Mouse (Mus musculus) intestine, embryonic 14.5 days (tissue): ENCODE results near the gene Cmtm3. TPM values are rescaled to one million over a fixed set of nuclear protein-coding genes. Genes with fewer than 3 reads are reported as not detected.
"Not testable (repeated sequence)": the region's sequence is repeated elsewhere in the genome, so short reads cannot be mapped to it uniquely, and the experiment has no call there.

Experiments used
- ATAC-seq: fragments of 200-750 bp; cut with Nextera tagmentation; replicated peaks from 2 replicates; pipeline ENCODE4 v1.8.0; 2017; ENCODE audit warnings: low read depth, moderate number of reproducible peaks, moderate TSS enrichment, moderate library complexity; ENCODE audit not compliant: low FRiP score, low TSS enrichment
- DNase-seq: peaks from one replicate; pipeline ENCODE4 v3.0.0-alpha.2; 2018; ENCODE audit warnings: low spot score
- H3K27ac ChIP-seq: fragments of 300-500 bp; sonication (generic); 2 replicates; pipeline ENCODE4 v1.5.1; 2014; ENCODE audit warnings: low read depth, mild to moderate bottlenecking, control low read depth
- H3K27me3 ChIP-seq: fragments of 300-500 bp; sonication (generic); replicated peaks from 2 replicates; pipeline ENCODE4 v1.6.1; 2014; ENCODE audit warnings: low read length, control low read depth; ENCODE audit not compliant: control insufficient read depth, insufficient read depth
- H3K36me3 ChIP-seq: fragments of 300-500 bp; sonication (generic); 2 replicates; pipeline ENCODE4 v1.6.1; 2014; ENCODE audit warnings: low read length, control low read depth; ENCODE audit not compliant: control insufficient read depth, insufficient read depth
- H3K4me1 ChIP-seq: fragments of 300-500 bp; sonication (generic); replicated peaks from 2 replicates; pipeline ENCODE4 v1.6.1; 2014; ENCODE audit warnings: low read length, control low read depth, mixed read lengths; ENCODE audit not compliant: control insufficient read depth, insufficient read depth
- H3K4me2 ChIP-seq: fragments of 300-500 bp; sonication (generic); 2 replicates; pipeline ENCODE4 v1.6.1; 2014; ENCODE audit warnings: low read length
- H3K4me3 ChIP-seq: fragments of 300-500 bp; sonication (generic); 2 replicates; pipeline ENCODE4 v1.5.1; 2014; ENCODE audit warnings: low read depth, low read length, control low read depth, mixed read lengths
- H3K9ac ChIP-seq: fragments of 300-500 bp; sonication (generic); 2 replicates; pipeline ENCODE4 v1.6.1; 2014; ENCODE audit warnings: mild to moderate bottlenecking, low read length
- H3K9me3 ChIP-seq: fragments of 300-500 bp; sonication (generic); 2 replicates; pipeline ENCODE4 v1.6.1; 2016; ENCODE audit warnings: low read length, control low read depth; ENCODE audit not compliant: control insufficient read depth
- WGBS: fragments of 180-500 bp; shearing (Covaris S2); extraction: QIAGEN DNeasy Blood & Tissue Kit; methylation state at CpG from one replicate; pipeline ENCODE4 v1.1.7; 2014; 5-methylcytosine and 5-hydroxymethylcytosine counted together
- polyA plus RNA-seq: library from polyadenylated mRNA; unstranded; fragments of >200 nt; fragmentation: Nextera tagmentation; extraction: Ambion mirVana; gene quantifications from 2 replicates; pipeline ENCODE4 v1.2.1, GENCODE M21; 2014

The Cmtm3 gene
- polyA plus RNA-seq, result 155 and 171 TPM in 2 replicates

DNA sequence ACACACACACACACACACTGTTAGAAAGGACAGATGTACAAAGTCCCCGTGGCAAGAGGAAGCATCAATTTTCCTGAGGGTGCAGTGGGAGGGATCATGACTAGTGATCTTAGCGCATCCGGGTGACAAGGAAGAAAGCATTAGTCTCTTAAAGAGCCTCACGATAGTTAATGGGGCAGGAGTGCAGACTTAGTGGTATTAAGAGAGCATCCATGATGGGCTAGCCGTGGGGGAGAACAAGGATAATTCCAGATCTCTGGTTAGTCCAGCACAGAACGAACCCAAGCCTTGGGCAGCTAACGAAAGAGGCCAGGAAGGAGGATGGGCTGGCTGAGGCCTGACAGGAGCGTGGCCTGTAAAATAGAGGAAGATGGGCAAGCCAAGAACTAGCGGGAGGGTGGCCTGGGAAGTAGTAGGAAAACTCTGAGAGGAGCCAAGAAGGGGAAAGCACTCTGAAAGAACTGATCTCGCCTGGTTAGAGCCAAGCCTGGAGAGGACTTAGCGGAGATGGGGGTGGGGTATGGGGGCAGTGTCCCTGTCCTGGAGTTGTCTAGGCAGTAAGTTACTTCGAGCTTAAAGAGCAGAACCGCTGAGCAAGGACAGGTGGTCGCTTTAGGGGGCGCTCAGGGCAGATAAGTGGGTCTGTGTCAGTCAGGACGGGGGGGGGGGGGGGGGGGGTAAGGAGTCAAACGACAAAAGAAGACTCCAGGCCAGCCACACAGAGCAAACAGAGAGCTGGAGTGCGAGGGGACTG, at the start of gene Cmtm3:
TSS of gene Cmtm3 (plus strand) at position 182 of the 754 bp plus-strand sequence.
- Histone ChIP-seq H3K36me3 (peaks cover 14% of the 10 kb centered on the region), H3K9me3 (no peaks in the 10 kb centered on the region), H3K27ac (peak within 1 kb of the TSS; percentile 91), H3K4me1 (peaks cover 19% of the 10 kb centered on the region), H3K9ac (peak within 1 kb of the TSS; percentile 92), H3K4me3 (peak within 1 kb of the TSS; percentile 73), H3K4me2 (peak within 1 kb of the TSS; percentile 66), H3K27me3 (no peaks in the 10 kb centered on the region)
- WGBS, result 15% methylated on average over 16 of the region's 18 CpGs
- DNase-seq (no peak), ATAC-seq (no peak)

DNA sequence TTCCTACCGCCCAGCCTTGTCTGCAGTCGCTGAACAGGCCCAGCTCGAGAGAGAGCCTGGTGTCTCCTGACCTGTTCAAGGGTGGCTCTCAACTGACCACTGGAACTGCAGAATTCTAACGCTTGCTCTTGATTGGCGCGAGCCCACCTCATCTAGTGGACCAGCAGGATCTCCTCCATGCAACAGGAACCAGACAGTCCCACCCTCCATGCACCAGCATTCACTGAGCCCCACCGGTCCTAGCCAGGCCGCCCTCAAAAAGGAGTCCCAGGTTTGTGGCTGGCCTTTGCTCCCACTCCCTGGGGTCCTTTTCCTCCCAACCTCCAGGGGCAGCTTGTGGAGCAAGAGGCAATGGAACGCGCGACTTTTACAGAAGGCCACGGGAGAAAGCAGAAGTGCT, 46.1 kb upstream of the Cmtm3 start, which contains the start of gene Cmtm2a:
TSS of gene Cmtm2a (minus strand) at position 101 of the 400 bp plus-strand sequence.
- not testable (repeated sequence) for H3K9me3 ChIP-seq, H3K27ac ChIP-seq, DNase-seq, H3K9ac ChIP-seq, H3K4me2 ChIP-seq, H3K27me3 ChIP-seq, H3K36me3 ChIP-seq, H3K4me1 ChIP-seq, H3K4me3 ChIP-seq, ATAC-seq
- 87% methylated on average over 11 of the region's 12 CpGs for WGBS

DNA sequence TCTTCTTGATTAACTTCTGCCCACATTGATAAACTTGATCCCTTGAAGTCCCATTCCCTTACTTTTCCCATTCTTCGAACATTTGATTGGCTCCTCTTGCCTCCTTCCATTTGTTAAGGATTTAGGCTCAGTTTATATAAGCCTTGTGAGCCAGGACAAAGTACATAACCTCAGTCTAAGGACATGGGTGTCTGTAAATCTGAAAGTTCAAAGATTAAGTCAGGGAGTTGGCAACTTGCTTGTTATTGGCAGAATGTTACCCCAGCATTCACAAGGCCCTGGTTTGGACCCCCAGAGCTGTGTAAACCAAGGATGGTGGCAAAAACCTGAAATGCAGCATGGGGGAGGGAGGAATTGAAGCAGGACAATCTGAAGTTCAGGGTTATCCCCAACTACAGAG, 44.8 kb upstream of the Cmtm3 start:
- Histone ChIP-seq H3K27ac (no peak overlapping the region), H3K9me3 (no peaks in the 10 kb centered on the region), H3K4me1 (no peaks in the 10 kb centered on the region), H3K27me3 (no peaks in the 10 kb centered on the region), H3K36me3 (no peaks in the 10 kb centered on the region), H3K4me2 (no peak overlapping the region), H3K4me3 (no peak overlapping the region), H3K9ac (no peak overlapping the region)
- WGBS, result 94% methylated on average over 1 of the region's 1 CpGs
- ATAC-seq, result no peak
- no peak for DNase-seq

DNA sequence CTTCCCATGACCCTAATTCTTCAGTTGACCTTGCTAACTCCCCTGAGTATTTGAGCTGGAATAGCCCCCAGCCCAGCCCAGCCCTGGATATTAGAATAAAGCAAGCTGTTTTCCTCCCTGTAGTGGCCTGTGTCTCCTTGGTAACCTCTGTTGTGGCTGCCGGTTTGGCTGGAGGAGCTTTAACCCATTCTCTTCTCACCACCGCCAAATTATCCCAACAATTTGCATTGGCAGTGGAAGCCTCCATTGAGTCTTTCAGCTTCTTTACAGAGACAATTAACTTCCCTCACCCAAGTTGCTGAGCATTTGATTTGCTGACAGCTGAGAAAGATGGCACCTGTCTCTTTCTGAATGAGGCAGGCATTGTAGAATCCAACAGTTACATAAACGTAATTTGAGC, 37.6 kb upstream of the Cmtm3 start:
- H3K4me3 ChIP-seq, H3K9ac ChIP-seq, H3K36me3 ChIP-seq, H3K27ac ChIP-seq, H3K4me2 ChIP-seq, H3K4me1 ChIP-seq, DNase-seq, H3K9me3 ChIP-seq, ATAC-seq, H3K27me3 ChIP-seq: not testable (repeated sequence)
- 25% methylated on average over 3 of the region's 3 CpGs for WGBS

DNA sequence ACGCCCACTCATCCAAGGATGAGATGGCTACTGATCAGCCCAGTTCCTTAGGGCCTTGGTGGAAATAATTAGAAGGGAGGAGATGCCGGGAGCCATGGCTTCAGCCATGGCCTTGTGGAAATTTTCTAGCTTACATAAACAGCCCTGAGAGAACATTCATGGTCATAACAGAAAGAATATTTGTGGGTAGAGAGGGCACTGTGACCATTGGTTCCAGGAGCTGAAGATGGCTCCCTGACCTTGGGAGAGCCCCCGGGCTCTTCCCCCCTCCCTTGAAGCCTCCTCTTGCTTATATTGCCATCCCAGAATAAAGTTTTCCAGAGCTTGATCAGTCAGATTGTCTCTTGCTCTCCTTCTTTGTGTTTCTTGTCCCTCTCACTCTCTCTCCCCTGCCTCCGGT, 36.7 kb upstream of the Cmtm3 start:
- not testable (repeated sequence) for H3K4me3 ChIP-seq, H3K4me1 ChIP-seq, H3K27ac ChIP-seq, DNase-seq, H3K9me3 ChIP-seq, H3K27me3 ChIP-seq, ATAC-seq, H3K4me2 ChIP-seq, H3K9ac ChIP-seq, H3K36me3 ChIP-seq
- WGBS, result 91% methylated on average over 4 of the region's 4 CpGs

DNA sequence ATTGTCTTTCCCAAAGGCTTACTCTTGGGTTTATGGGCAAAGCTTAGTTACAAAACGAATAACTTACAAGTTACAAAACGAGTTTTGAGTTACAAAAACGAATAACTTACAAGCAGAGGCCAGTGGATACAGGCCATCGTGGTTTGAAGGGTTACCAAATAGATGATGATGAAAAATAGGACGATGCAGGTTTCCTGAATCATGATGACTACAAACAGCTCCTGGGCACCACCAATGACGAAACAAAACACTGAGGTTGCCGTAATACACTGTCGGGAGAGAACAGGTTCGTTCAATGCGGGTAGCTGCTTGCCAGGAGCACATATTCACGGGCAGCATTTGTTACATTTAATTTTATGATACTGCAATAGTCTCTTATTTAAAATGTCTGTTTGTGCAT, 34.2 kb upstream of the Cmtm3 start:
- Histone ChIP-seq H3K4me3 (no peak overlapping the region), H3K4me1 (no peaks in the 10 kb centered on the region), H3K27me3 (no peaks in the 10 kb centered on the region), H3K36me3 (no peaks in the 10 kb centered on the region), H3K9ac (no peak overlapping the region), H3K9me3 (no peaks in the 10 kb centered on the region), H3K27ac (no peak overlapping the region), H3K4me2 (no peak overlapping the region)
- ATAC-seq (no peak), DNase-seq (no peak)
- WGBS, result 88% methylated on average over 11 of the region's 11 CpGs

DNA sequence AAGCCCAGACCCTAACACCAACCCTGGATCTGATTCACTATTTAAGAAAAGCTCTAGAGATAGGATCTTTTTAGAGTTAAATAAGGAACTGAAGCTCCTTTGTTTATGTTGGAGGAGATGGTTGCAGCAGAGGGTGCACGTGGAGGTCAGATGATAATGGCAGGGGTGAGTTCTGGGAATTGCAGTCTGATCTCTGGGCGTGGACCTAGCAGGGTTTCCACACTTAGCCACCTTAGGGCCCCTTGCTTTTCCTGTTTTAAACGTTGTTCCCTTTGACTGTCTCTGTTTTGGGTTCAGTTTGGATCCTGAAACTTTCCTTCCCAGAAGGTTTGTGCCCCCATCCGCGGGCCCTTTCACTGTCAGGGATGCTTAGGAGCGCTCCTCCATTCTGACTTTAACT, 30.9 kb upstream of the Cmtm3 start:
- H3K9me3 ChIP-seq, ATAC-seq, DNase-seq, H3K27me3 ChIP-seq, H3K36me3 ChIP-seq, H3K4me3 ChIP-seq, H3K4me1 ChIP-seq, H3K4me2 ChIP-seq, H3K27ac ChIP-seq, H3K9ac ChIP-seq: not testable (repeated sequence)
- WGBS, result 39% methylated on average over 6 of the region's 6 CpGs

DNA sequence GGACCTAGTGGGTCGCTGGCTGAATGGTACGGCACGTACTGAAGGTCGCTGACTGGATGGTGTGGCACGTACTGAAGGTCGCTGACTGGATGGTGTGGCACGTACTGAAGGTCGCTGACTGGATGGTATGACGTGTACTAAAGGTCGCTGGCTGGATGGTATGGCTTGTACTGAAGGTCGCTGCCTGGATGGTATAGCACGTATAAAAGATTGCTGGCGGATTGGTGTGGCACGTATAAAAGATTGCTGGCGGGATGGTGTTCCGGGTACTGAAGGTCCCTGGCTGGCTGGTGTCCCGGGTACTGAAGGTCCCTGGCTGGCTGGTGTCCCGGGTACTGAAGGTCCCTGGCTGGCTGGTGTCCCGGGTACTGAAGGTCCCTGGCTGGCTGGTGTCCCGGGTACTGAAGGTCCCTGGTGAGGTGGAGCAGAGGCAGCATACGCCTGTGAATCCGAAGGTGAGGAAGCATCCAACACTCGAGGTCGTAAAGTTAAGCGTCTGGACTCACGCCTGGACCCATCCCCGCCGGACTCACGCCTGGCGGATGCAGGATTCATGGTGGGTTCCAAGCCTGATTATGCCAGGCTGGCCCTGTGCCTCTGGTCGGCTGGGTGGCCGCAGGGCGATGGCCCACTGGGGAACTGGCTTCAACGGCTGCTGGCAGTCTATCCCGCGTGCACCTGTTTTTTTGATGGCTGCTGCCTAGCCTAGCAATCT, 29.6 kb upstream of the Cmtm3 start, which contains the start of the genes Gm45711 and Cmtm1:
TSS of gene Gm45711 (minus strand) at position 641 of the 715 bp plus-strand sequence.
TSS of gene Cmtm1 (minus strand) at position 705 of the 715 bp plus-strand sequence.
- not testable (repeated sequence) for H3K4me2 ChIP-seq, H3K9me3 ChIP-seq, DNase-seq, H3K36me3 ChIP-seq, H3K4me1 ChIP-seq, H3K4me3 ChIP-seq, H3K9ac ChIP-seq, ATAC-seq, H3K27me3 ChIP-seq, H3K27ac ChIP-seq
- WGBS, result 85% methylated on average over 34 of the region's 36 CpGs
